Mouse (Mus musculus): Measurements from ENCODE around the gene Klk7.
A peak's percentile ranks its signal among the peaks of the same experiment; 100 is the strongest.

GRCm38 (mm10) chr7:43782275-43783265 is 28.5 kb upstream of the Klk7 start:
- TF ChIP-seq CTCF (IDR thresholded peaks at IDR 0.05; ENCODE audit: borderline replicate concordance, extremely low read depth, insufficient read depth, insufficient read length) (peak; percentile 91), POLR2A (IDR thresholded peaks at IDR 0.05; ENCODE audit: borderline replicate concordance, extremely low read depth, insufficient read depth, insufficient read length, poor library complexity, severe bottlenecking) (no peak)
